Mouse (Mus musculus) liver, adult 2 months (tissue): Measurements from ENCODE around the gene Rab14.

Experiments
- CTCF ChIP-seq: fragments of 200-500 bp; IDR thresholded peaks from 2 replicates; pipeline ENCODE4 v1.5.1; 2011; ENCODE audit warnings: low read depth, low read length, control low read depth
- POLR2A ChIP-seq: fragments of 200-500 bp; IDR thresholded peaks from 2 replicates; pipeline ENCODE4 v1.6.1; 2011; ENCODE audit warnings: low read length, control low read depth; ENCODE audit not compliant: insufficient read depth; ENCODE audit errors: extremely low read depth

DNA sequence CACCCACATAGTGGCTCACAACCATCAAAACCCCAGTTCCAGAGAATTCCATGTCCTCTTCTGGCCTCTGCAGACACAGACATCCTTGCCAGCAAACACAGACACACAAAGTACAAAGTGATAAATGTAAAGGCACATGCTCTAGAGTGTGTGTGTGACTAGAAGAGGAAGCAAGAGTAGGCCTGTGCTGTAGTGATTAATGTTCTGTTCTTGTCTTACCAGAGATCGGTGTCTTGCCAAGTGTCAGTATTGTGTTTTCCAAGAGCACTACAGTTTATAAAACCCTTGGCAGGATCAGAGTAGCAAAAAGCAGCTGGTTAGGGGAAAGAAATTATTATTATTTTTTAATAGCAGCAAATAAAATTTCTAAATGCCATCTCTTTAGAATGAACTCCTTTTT is 62.3 kb downstream of the Rab14 start:
- TF ChIP-seq POLR2A = no peak
- no peak for TF ChIP-seq CTCF
